Mouse (Mus musculus) embryonic facial prominence, embryonic 10.5 days (tissue): ENCODE data around the gene Flnc. TPM values are rescaled to one million over a fixed set of nuclear protein-coding genes. Genes with fewer than 3 reads are reported as not detected.
A peak's percentile ranks its signal among the peaks of the same experiment; 100 is the strongest.

Experiments
- DNase-seq: peaks from one replicate; pipeline ENCODE4 v3.0.0-alpha.2; 2017; ENCODE audit warnings: low spot score
- H3K27ac ChIP-seq: fragments of 300-500 bp; sonication (generic); replicated peaks from 2 replicates; pipeline ENCODE4 v1.5.1; 2016; ENCODE audit warnings: mild to moderate bottlenecking
- H3K27me3 ChIP-seq: fragments of 300-500 bp; sonication (generic); replicated peaks from 2 replicates; pipeline ENCODE4 v1.6.1; 2016; ENCODE audit warnings: low read depth, mild to moderate bottlenecking; ENCODE audit not compliant: poor library complexity, severe bottlenecking
- H3K36me3 ChIP-seq: fragments of 300-500 bp; sonication (generic); replicated peaks from 2 replicates; pipeline ENCODE4 v1.6.1; 2016; ENCODE audit warnings: mild to moderate bottlenecking, moderate library complexity
- H3K4me1 ChIP-seq: fragments of 300-500 bp; sonication (generic); 2 replicates; pipeline ENCODE4 v1.6.1; 2016
- H3K4me3 ChIP-seq: fragments of 300-500 bp; sonication (generic); 2 replicates; pipeline ENCODE4 v1.5.1; 2016; ENCODE audit warnings: mild to moderate bottlenecking, moderate library complexity
- H3K9me3 ChIP-seq: fragments of 300-500 bp; sonication (generic); 2 replicates; pipeline ENCODE4 v1.6.1; 2016; ENCODE audit warnings: mild to moderate bottlenecking
- WGBS: fragments of 180-500 bp; shearing (Covaris S2); methylation state at CpG from one replicate; pipeline ENCODE4 v1.1.7; 2016; 5-methylcytosine and 5-hydroxymethylcytosine counted together
- polyA plus RNA-seq: library from polyadenylated mRNA; unstranded; fragments of >200 nt; fragmentation: Nextera tagmentation; extraction: Ambion mirVana; gene quantifications from 2 replicates; pipeline ENCODE4 v1.2.1, GENCODE M21; 2016

Flnc gene
- polyA plus RNA-seq, 1 experiment from 2014 or later, result 4.5 TPM

DNA sequence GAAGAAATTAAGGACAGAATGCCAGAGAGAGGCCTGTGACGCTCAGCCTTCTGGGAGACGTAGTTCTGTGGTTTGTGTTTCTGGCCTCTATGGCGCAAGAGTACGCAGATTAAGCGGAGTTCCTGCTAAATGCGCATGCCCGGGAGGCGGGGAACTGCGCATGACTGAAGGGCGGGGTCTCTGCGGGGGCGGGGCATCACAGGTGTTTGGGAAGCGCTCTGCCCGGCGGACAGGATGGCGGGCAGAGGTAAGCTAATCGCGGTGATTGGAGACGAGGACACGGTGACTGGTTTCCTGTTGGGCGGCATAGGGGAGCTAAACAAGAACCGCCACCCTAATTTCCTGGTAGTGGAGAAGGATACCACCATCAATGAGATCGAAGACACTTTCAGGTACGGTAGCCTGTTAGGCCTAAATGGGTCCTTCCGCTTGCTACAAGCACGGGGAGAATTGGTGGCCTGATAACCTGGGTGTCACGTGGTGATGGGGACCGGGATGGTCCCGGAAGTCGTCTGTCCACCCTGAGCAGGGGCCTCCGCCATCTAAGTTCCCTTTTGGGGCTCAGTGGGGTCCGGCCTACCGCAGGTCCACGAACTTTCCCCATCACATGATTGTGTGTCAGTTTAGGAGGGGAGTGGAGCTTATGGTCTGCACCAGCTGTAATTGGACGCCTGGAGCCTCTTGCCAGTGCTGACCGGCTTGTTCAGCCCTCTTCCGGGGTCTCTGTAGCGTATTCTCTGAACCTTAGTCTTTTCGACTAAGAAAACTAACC lies 34.7 kb downstream of the Flnc start, which contains the start of gene Atp6v1f:
Atp6v1f (plus strand) TSS at position 136 of the 772 bp plus-strand sequence.
- WGBS, result under 1% methylated on average over 39 of the region's 39 CpGs
- H3K4me1 ChIP-seq, result peaks cover 11% of the 10 kb centered on the region
- H3K9me3 ChIP-seq, result no peaks in the 10 kb centered on the region
- peak within 1 kb of the TSS; percentile 81 for H3K4me3 ChIP-seq
- H3K27ac ChIP-seq, result peak within 1 kb of the TSS; percentile 82
- no peaks in the 10 kb centered on the region; the same call in 1 of the 2 replicates for H3K27me3 ChIP-seq
- DNase-seq, result peak; percentile 96
- H3K36me3 ChIP-seq, result peaks cover 27% of the 10 kb centered on the region

DNA sequence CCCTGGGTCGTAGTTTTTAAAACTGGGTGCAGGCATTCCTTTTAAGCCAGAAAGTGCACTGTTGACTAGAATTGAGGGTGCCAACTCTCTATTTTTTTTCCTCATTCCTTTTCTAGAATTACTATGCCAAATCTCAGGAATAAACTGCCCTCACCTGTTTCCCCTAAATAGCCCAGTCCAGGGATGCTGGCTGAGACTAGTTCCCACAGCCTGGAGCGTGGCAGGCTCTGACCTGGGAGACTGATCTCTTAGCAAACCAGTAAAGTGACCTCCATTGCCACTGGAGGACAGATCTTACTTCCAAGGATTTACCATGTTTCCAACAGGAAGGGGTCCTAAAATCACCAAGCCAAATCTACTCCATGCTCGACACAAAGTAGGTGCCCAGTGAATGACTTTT lies 35.8 kb downstream of the Flnc start:
- H3K27me3 ChIP-seq, result no peaks in the 10 kb centered on the region; the same call in 1 of the 2 replicates
- H3K9me3 ChIP-seq, result no peaks in the 10 kb centered on the region
- peak overlapping the region; percentile 81 for H3K4me3 ChIP-seq
- no peak for DNase-seq
- H3K36me3 ChIP-seq, result peaks cover 27% of the 10 kb centered on the region
- WGBS, result 90% methylated on average over 3 of the region's 3 CpGs
- no peak overlapping the region for H3K27ac ChIP-seq
- H3K4me1 ChIP-seq, result peaks cover 16% of the 10 kb centered on the region

DNA sequence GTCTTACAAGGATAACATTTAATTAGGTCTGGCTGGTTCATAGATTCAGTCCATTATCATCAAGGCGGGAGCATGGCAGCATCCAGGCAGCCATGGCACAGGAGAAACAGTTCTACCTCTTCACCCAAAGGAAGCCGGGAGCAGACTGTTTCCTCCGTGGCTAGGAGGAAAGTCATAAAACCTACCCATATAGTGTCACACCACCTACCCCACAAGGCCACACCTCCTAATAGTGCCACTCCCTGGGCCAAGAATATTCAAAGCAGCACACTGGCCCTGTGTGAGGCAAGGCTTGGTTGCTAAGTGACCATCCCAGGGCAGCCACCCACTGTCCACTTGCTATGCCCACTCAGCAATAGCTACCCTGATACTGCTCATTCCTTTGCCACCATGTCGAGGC lies 38.1 kb downstream of the Flnc start, which contains the start of gene Atp6v1fnb:
Atp6v1fnb (plus strand) TSS at position 301 of the 400 bp plus-strand sequence.
- Histone ChIP-seq H3K27ac (no peak within 1 kb of the TSS), H3K4me3 (no peak within 1 kb of the TSS), H3K27me3 (peaks cover 13% of the 10 kb centered on the region), H3K36me3 (peaks cover 27% of the 10 kb centered on the region), H3K9me3 (no peaks in the 10 kb centered on the region), H3K4me1 (peaks cover 26% of the 10 kb centered on the region)
- no peak for DNase-seq
- WGBS, result 96% methylated on average over 4 of the region's 4 CpGs

DNA sequence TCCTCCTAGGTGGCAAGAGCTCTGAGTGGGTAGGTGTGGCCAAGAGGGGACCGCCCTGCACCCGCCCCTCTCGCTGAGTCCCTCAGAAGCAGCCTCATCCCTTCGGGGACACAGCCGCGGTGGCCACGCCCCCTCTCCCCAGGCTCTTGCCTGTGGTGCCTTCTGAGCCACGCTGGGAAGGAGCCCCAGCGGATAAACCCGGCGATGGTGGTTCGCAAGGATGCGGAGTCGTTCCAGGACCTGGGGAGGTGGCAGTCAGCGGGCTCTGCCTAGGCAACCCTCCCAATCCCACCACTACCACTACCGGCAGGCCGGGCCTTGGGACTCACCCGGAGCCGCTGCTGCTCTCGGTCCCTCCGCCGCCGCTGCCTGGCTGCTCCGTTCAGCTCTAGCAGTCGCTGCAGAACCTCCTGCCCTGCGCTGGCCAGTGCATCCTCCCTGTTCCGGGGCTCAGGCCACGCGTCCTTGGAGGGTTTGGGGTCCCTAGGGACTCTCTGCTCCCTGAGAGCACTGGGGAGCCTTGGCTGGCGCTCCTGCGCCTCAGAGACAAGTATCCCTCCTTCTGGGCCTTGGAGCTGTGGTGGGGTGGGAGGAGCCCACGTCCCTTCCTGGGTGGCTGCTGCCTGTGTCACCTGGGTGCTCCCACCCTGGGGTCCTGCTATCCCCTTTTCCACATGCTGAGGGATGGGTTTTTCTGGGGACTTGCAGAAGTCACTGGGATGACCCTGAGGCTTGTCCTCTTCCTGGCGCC lies 41.1 kb downstream of the Flnc start:
- peak overlapping the region; percentile 62 for H3K4me3 ChIP-seq
- no peaks in the 10 kb centered on the region for H3K9me3 ChIP-seq
- peaks cover 15% of the 10 kb centered on the region for H3K4me1 ChIP-seq
- peak; percentile 88 for DNase-seq
- peaks cover 25% of the 10 kb centered on the region for H3K27me3 ChIP-seq
- 2% methylated on average over 33 of the region's 33 CpGs for WGBS
- peak overlapping the region; percentile 45; the same call in 1 of the 2 replicates for H3K27ac ChIP-seq
- H3K36me3 ChIP-seq, result peaks cover 27% of the 10 kb centered on the region

DNA sequence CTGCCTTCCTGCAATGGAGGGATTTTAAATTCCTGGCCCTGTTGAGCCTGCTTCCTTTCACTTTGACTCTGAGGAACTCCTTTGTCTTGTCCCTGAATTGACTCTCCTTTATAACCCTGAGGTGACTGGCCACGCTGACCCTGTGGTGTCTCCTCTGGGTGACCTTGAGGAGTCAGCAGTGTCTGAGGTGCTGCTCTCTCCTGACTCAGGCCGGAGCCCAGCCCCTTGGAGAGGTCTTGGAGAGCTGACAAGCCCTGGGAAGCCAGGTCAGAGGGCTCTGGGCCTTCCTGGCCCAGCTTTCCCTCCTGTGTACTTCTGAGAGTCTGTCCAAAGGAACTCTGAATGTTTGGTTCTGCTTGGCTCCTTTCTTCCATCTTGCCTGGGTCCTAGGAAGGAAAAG lies 41.7 kb downstream of the Flnc start:
- 56% methylated on average over 2 of the region's 2 CpGs for WGBS
- no peak for DNase-seq
- Histone ChIP-seq H3K27ac (no peak overlapping the region), H3K4me3 (peak overlapping the region; percentile 62; the same call in 1 of the 2 replicates), H3K36me3 (peaks cover 25% of the 10 kb centered on the region), H3K4me1 (peaks cover 15% of the 10 kb centered on the region), H3K27me3 (peaks cover 25% of the 10 kb centered on the region), H3K9me3 (no peaks in the 10 kb centered on the region)

DNA sequence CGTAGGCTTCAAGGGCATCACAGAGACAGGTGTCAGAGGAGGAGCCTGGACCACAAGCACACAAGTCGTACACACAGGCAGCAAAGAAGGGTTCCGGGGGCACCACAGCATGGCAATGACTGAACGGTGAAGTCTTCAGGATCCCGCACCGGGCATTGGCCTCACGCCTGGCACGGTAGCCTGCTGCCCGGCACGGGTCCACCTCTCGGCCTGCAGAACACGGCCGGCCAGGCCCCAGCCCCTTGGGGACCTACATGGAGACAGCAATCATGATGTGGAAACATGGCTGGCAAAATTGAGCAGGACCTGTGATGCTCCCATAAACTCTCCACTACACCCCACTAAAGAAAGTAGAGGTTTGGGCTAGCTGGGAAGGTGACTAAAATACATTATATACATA lies 49.6 kb downstream of the Flnc start:
- Histone ChIP-seq H3K27ac (no peak overlapping the region), H3K4me1 (peaks cover 12% of the 10 kb centered on the region), H3K27me3 (peaks cover 49% of the 10 kb centered on the region), H3K36me3 (peaks cover 12% of the 10 kb centered on the region; the same call in 1 of the 2 replicates), H3K9me3 (no peaks in the 10 kb centered on the region), H3K4me3 (no peak overlapping the region)
- 92% methylated on average over 13 of the region's 13 CpGs for WGBS
- no peak for DNase-seq

DNA sequence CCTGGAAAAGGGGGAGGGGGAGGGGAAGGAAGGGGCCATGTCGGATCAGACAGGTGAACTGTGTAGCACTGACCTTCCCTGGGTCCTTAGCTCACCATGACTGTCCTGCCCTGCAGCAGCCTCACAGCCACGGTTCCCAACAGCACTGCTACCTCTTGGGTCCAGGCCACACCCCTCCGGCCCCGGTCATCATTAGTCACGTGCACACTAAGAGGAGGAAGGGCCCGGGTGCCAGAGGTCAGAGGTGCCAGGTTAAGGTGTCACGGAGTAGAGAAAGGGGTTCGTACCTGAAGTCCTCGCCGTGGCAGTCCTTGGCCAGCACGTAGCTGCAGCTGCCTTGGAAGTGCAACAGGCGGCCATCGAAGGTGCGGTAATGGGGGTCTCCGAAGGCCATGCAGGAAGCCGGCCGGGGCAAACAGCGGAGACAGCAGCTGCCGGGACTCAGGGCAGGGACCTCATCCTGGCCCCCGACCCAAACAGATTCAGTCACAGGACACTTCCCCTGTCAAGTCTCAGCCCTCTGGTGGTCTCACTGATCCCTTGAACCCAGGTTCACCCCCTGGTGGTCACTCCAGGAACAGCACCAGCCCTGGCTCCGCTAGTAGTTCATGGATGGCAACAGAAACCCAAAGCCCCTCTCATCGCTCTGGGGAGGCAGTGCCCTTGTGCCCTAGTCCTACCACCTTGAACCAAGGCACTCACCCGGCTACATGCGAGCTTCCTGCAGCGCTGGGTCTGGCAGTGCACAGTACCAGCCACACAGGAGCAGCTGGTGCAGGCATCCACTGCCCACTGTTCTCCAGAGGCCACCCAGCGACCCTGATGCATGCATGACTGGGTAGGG lies 51.9 kb downstream of the Flnc start:
- WGBS, result 6% methylated on average over 26 of the region's 26 CpGs

DNA sequence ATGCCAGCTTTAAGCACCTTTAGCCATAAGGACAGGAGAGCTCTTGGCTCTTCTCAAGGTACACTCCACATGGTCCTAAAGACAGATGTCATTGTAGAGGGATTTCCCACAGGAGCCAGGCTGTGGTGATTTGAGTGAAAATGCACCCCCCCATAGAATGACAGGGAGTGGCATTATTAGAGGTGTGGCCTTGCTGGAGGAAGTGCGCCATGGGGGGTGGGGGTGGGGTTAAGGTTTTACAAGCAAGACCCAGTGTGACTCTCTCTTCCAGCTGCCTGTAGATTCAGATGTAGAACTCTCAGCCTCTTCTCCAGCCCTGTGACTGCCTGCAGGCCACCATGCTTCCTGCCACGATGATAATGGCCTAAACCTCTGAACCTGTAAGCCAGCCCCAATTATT lies 52.9 kb downstream of the Flnc start:
- peaks cover 12% of the 10 kb centered on the region for H3K4me1 ChIP-seq
- no peak for DNase-seq
- 49% methylated on average over 2 of the region's 2 CpGs for WGBS
- H3K36me3 ChIP-seq, result peaks cover 12% of the 10 kb centered on the region; the same call in 1 of the 2 replicates
- no peak overlapping the region for H3K27ac ChIP-seq
- H3K9me3 ChIP-seq, result no peaks in the 10 kb centered on the region
- no peak overlapping the region for H3K4me3 ChIP-seq
- H3K27me3 ChIP-seq, result peaks cover 69% of the 10 kb centered on the region

More for the DNA sequence above, 51.9 kb downstream of the Flnc start:
- Histone ChIP-seq H3K27ac (no peak overlapping the region), H3K4me1 (peaks cover 12% of the 10 kb centered on the region), H3K36me3 (peaks cover 12% of the 10 kb centered on the region; the same call in 1 of the 2 replicates), H3K4me3 (peak overlapping the region; percentile 54), H3K9me3 (no peaks in the 10 kb centered on the region), H3K27me3 (peaks cover 59% of the 10 kb centered on the region)
- DNase-seq, result peak; percentile 90

DNA sequence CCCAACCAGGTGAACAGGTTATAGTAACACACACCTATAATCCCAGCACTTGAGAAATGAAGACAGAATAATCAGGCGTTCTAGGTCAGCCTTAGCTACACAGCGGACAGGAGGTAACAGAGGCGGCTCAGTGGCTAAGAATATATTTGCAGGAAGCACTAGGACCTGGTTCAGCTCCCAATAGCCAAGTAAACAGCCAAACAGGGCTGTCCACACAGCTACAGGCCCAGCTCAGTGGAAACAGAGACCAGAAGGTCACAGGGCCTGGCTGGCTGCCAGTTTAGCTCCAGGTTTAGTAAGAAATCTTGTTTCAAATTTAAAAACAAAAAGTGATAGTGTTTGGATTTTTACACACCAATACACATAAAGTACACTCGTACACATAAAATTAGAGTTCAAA lies 61.0 kb downstream of the Flnc start:
- Histone ChIP-seq H3K4me1 (peaks cover 11% of the 10 kb centered on the region), H3K9me3 (no peaks in the 10 kb centered on the region), H3K27me3 (peaks cover 75% of the 10 kb centered on the region), H3K36me3 (peaks cover 42% of the 10 kb centered on the region; the same call in 1 of the 2 replicates), H3K4me3 (no peak overlapping the region), H3K27ac (no peak overlapping the region)
- 87% methylated on average over 4 of the region's 4 CpGs for WGBS
- no peak for DNase-seq

DNA sequence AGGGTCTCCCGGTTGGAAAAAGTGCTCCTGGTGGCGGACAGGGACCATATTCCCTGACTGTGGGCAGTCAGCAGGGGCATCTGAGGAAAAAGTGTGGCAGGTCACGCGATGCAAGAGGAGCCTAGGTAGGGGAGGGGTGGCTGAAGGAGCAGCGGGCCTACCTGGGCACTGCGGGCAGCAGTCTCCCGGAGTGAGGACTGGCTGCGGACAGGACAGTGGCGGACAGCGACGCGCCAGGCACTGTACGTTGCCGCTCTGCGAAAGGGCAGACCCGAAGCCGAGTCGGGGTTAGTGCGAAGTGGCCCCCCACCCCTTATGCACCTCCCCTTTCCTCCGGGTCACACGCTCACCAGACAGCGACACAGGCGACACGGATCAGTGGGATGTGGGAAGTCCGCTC lies 63.2 kb downstream of the Flnc start:
- H3K4me1 ChIP-seq, result peaks cover 11% of the 10 kb centered on the region
- H3K27me3 ChIP-seq, result peaks cover 68% of the 10 kb centered on the region
- no peaks in the 10 kb centered on the region for H3K9me3 ChIP-seq
- WGBS, result 12% methylated on average over 25 of the region's 25 CpGs
- no peak overlapping the region for H3K27ac ChIP-seq
- no peak for DNase-seq
- peak overlapping the region; percentile 29 for H3K4me3 ChIP-seq
- peaks cover 50% of the 10 kb centered on the region; the same call in 1 of the 2 replicates for H3K36me3 ChIP-seq

DNA sequence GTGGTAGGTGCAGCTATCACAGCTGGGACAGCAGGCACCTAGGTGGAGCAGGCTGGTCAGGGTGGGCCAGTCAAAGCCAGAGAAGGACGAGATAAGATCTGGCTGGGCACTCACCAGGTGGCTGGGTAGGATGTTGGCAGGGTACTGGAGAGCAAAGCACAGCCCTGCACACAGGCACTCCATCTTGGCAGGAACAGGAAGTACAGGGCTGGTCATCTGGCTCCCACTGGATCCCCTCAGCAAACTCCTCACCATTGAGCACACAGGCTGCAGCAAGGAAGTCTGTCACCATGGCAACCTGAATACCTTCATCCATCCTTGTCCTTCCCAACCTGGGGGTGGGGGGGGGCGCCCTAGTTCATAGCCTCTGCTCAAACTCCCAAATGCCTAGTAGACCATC lies 64.7 kb downstream of the Flnc start:
- no peak for DNase-seq
- H3K27ac ChIP-seq, result no peak overlapping the region
- H3K4me3 ChIP-seq, result no peak overlapping the region
- peaks cover 11% of the 10 kb centered on the region for H3K4me1 ChIP-seq
- H3K36me3 ChIP-seq, result peaks cover 43% of the 10 kb centered on the region; the same call in 1 of the 2 replicates
- WGBS, result 41% methylated on average over 2 of the region's 2 CpGs
- H3K9me3 ChIP-seq, result no peaks in the 10 kb centered on the region
- H3K27me3 ChIP-seq, result peaks cover 57% of the 10 kb centered on the region

DNA sequence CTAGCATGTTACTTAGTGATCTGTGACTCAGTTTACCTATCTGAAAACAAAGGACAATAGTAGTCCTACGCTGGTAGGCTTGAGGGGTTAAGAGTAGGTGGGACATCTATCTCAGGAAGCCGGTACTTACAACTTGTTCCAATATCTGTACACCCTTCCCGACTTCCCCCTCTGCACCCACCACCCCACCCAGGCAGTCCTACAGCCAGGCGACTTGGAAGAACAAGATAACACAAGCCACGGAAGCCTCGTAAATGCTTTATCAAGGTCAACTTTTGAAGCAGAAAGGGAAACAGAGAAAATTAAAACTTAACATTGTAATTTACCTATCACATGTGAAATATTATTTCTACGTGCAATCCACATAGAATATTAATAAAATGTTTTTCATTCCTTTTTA lies 67.1 kb downstream of the Flnc start:
- H3K27ac ChIP-seq, result no peak overlapping the region
- no peak for DNase-seq
- no peak overlapping the region for H3K4me3 ChIP-seq
- H3K27me3 ChIP-seq, result peaks cover 59% of the 10 kb centered on the region
- no peaks in the 10 kb centered on the region for H3K9me3 ChIP-seq
- H3K36me3 ChIP-seq, result peaks cover 51% of the 10 kb centered on the region; the same call in 1 of the 2 replicates
- 95% methylated on average over 7 of the region's 7 CpGs for WGBS
- peaks cover 15% of the 10 kb centered on the region for H3K4me1 ChIP-seq
